Mouse (Mus musculus): ENCODE data around the gene Cldn34b1.
"Not testable (repeated sequence)": the region's sequence is repeated elsewhere in the genome, so short reads cannot be mapped to it uniquely, and the experiment has no call there.

Cldn34b1 gene

GRCm38 (mm10) chrX:154890167-154890566 is at the start of gene Cldn34b1:
Gene Cldn34b1 (minus strand): TSS chrX:154890267.
- DNase-seq (ENCODE audit: low read depth in 2 of 2, low spot score in 2 of 2): not testable (repeated sequence)

- DNase-seq (ENCODE audit: low read depth in 2 of 2, low spot score in 2 of 2): not testable (repeated sequence)
Observed at GRCm38 (mm10) chrX:154935887-154936286, 45.8 kb upstream of the Cldn34b1 start, which contains the start of gene Magea6. Gene Magea6 (minus strand): TSS chrX:154935987.
